Mouse (Mus musculus): Measurements from ENCODE around the gene Smg6.

Smg6 gene

DNA sequence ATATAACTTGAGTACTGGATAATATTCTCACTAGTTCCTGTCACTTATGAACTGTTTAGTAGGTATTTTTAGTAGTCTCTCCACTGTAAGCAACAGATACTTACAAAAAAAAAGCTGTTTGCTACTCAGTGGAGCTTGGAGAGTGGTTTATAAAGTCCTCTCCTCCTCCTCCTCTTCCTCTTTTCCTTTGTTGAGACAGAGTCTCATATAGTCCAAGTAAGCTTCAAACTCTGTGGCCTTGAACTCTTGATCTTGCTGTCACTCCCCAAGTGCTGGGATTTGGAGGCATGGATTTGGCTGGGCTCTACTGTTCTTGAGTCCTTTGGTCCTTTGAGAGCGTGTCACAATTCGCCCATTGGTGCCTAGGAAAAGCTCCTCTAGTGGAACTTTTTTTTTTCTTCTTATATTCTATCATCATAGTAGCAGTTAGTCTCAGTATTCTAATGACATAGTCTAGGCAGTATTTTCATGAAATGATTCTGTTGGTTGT lies 1.7 kb downstream of the Smg6 start:
- no peak for DNase-seq (ENCODE audit: low read depth, low spot score)

DNA sequence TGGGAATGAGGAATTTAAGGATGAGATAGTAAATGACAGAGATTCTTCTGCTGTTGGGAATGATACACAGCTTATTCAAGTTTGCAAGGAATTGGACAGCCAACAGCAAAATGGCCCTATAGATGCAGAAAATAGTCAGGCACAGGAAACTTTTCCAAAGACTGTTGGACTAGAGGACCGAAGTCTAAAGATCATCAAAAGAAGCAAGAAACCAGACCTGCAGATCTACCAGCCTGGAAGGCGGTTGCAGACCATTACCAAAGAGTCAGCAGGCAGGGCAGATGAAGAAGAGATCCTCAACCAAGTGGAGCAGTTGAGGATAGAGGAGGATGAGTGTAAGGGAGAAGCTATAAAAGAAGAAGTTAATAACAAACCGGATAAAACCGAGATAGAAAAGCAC lies 3.5 kb downstream of the Smg6 start:
- no peak for DNase-seq (ENCODE audit: low read depth, low spot score)

DNA sequence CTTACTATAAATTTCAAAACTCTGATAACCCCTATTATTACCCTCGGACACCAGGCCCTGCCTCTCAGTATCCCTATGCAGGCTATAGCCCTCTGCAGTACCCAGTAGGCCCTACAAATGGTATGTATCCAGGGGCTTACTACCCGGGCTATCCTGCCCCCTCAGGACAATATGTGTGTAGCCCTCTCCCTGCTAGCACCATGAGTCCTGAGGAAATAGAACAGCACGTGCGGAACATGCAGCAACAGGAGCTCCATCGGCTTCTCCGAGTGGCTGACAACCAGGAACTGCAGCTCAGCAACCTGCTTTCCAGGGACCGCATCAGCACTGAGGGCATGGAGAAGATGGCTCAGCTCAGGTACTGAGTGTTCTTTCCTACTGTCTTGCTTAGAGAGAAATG lies 4.8 kb downstream of the Smg6 start:
- DNase-seq (ENCODE audit: low read depth, low spot score): no peak

DNA sequence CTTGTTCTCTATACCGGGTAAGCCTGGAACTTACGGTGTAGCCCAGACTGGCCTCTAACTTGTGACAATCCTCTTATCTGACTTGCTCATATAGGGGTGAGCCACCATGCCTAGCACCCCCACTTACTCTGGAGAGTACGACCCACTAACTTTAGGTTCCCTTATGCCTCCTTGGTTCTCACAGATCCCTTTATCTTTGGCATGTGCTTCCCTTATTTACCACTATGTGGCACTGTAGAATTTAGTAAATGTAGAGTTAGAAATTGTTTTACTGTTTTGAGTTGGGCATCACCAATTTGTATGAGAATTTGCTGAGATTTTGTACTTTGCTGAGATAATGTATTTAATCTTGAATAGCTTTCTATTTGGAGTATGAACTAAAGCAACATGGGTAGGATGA lies 20.7 kb downstream of the Smg6 start:
- peak; percentile 44 for DNase-seq (ENCODE audit: low read depth, low spot score)

DNA sequence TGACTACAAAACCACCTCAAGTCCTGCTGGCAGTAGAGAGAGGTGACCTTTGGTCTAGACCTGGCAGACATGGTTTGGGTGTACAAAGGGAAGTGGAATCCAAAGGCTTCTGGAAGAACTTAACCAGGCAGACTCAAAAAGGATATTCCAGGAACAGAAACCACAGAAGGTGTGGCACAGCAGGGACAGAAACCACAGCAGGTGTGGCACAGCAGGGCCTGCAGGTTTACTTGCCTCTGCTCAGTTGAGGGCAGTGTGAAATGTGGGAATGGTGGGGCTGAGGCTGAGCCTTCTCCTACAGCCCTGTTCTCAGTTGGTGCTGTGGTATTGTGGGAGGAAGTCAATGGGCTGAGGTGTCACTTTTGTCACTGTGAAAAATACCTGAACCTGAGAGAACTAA lies 29.3 kb downstream of the Smg6 start:
- no peak for DNase-seq (ENCODE audit: low read depth, low spot score)

DNA sequence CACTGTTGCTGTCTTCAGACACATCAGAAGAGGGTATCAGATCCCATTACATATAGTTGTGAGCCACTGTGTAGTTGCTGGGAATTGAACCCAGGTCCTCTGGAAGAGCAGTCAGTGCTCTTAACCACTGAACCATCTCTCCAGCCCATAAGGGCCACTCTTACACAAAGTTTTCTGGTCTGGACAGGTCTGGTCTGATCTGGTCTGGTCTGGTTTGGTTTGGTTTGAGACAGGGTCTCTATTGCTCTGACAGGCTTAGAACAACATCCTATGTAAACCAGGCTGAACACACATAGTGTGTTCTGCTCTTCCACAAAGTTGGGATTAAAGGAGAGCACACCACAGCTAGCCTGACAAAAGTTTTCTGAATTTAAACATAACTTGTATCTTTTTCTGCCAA lies 30.4 kb downstream of the Smg6 start:
- no peak for DNase-seq (ENCODE audit: low read depth, low spot score)

DNA sequence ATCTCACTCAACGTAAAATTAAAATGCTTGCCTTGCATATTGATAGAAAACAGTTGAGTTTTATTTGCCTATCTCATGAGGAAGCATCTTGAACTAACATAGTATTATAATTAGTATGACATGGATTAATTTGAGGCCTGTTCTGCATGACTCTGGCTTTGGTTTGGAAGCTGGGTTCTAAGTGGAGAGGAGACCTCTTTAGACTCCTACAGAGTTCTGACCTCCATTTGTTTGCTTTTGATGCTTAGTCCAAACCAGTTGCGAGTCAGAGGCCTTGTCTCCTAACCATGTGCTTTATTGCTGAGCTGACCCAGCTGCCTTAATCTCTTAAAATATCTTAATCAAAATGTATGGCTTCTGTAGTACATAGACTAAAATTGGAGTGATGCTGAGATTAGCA lies 32.0 kb downstream of the Smg6 start:
- DNase-seq (ENCODE audit: low read depth, low spot score): no peak

DNA sequence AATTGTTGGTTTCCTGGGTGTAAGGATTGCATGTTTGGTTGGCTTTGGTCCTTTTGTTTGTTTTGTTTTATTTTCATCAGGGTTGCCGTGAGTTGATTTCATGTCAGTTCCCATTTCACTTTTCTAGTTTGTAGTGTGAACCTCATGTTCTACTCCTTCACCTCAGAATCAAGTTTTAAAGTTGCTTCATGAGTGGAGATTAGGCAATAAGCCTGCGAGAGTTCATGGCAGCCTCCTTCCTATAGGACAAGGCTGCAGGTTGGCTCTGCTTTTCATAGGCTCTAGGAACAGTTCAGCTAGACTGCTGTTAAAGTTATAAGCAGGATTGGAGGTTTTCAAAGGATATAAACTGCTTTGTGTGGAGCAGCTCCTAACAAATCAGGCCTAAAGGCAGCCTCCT lies 33.9 kb downstream of the Smg6 start:
- DNase-seq (ENCODE audit: low read depth, low spot score): no peak

DNA sequence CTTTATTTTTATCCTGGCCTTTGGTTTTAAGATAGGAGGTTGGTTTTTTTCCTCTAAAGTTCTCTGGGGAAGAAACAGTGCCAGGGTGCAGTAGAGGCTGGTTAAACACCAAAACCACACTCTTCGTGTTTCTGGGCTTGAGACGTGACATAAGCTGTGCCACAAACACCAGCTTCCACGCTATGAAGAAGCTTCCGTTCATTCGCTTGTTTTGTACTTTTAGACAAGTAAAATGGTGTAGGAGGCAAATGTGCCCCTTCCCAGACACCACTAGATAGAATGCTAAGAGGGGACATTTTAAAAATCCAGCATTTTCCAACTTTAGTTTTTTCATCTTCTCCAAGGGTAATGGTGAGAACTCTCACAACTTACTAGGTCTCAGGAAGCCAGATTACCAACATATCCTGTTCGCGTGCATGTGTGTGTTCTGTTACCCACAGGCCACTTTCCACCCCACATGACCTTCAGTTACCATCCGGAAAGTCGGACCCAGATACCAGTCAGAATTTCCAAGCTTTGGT lies 34.5 kb downstream of the Smg6 start:
- DNase-seq (ENCODE audit: low read depth, low spot score): no peak

DNA sequence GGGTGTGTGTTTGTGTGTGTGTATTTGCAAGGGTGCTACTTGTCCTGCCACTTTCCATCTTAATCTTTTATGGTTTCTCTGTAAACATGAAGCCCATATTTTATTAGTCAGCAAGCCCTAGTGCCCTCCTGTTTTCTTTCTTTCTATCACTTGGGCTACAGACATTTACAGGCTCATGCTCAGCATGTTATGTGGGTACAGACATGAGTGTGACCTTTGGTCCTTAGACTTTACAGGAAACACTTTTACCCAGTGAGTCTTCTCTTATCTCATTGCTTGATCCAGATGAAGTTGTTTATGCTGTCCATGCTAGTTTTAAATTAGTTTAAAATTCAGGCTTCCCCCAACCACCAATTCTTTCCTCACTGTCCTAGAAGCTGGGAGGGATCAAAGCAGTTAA lies 36.3 kb downstream of the Smg6 start:
- no peak for DNase-seq (ENCODE audit: low read depth, low spot score)

DNA sequence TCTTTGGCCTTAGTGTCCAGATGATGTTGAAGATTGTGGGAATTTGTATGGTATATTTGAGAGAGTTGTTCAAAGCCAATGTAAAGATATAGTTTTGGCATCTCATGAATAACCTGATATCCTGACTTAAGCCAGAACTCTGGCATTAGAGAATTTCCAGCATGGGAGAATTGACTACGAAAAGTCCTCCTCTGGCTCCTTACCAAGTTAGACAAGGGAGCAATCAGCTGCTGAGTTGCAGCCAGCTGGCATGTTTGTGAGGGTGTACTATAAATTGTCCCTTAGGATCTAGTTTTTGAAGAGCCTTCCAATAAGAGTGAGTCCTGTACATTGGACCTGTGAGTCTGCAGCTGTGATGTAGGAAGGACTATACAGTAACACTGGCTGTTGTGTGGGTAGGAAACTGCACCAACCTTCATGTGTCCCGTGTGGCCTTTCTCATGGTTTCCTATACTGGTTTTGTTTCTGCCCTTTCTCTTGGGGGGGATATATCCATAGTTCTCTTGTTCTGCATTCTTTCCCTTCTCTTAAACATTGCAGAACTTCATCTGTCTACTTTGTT lies 37.3 kb downstream of the Smg6 start:
- DNase-seq (ENCODE audit: low read depth, low spot score): no peak

DNA sequence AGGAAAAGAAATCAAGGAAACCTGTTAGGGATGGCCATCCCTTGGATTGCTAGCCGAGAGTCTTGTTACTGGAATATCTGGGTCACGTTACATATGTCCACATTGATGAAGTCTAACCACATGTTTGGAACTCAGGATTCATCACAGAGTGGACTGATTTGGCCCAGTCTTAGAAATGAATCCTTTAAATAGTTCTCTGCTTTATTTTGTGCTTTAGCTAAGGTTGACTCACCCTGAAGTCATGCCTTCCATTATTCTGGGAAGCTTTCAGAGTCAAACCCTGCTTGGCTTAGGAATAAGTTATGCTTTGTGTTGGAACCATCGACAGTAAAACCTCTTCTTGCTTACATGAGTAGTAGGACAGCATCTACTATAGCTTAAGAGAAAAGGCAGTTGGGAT lies 39.9 kb downstream of the Smg6 start:
- no peak for DNase-seq (ENCODE audit: low read depth, low spot score)

DNA sequence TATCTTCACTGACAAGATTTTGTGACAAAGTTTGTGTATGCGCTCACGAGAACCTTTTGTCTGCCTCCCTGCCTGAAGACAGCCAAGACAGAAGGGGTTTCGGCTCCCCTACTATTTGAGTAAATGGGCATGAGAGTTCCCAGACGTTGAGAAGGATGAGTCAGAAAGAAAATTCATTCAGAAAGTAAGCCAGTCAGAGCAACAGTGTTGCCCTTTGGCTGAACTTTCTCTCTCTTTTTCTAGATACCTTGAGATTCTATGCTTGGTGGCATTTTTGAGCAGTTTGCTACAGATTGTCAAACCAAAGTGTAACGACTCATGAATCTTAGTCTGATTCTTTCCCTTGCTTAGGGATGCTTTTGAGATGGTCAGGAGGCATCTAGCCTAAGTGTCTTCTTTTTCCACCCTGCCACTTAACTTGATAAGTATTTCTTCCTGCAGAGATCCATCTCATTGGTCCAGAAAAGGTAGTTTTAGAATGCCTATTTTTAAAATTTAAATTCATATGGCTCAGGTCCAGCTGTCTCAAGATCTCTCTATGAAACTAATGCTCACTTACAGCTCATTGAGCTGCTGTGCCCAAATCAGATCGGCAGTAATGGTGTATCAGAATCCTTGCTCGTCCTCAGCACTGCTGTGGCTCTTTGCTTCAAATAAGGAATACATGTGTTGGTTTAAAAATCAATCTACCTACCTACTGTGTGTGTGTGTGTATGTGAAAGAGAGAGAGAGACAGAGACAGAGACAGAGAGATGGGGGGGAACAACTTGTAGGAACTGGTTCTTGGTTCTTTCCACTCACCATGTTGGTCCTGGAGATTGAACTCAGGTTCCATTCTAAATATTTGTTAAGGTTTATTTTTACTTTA lies 47.9 kb downstream of the Smg6 start:
- no peak for DNase-seq (ENCODE audit: low read depth, low spot score)

DNA sequence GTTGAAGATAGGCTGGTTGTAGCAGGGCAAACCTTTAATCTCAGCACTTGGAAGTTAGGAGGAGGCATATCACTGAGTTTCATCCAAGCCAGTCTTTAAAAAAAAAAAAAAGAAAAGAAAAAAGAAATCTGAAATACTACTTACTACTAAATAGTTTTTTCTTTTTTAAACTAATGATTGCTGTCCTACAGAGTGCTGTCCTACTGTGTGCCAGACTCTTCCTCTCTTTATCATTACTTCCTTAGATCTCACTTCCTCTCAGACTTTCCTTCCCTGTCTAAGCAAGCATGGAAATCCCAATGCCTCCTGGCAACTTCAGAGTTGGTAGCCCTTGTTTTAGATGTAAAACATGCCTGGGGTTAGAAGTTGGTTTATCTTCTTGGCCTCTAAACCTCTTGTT lies 49.0 kb downstream of the Smg6 start:
- DNase-seq (ENCODE audit: low read depth, low spot score): no peak

DNA sequence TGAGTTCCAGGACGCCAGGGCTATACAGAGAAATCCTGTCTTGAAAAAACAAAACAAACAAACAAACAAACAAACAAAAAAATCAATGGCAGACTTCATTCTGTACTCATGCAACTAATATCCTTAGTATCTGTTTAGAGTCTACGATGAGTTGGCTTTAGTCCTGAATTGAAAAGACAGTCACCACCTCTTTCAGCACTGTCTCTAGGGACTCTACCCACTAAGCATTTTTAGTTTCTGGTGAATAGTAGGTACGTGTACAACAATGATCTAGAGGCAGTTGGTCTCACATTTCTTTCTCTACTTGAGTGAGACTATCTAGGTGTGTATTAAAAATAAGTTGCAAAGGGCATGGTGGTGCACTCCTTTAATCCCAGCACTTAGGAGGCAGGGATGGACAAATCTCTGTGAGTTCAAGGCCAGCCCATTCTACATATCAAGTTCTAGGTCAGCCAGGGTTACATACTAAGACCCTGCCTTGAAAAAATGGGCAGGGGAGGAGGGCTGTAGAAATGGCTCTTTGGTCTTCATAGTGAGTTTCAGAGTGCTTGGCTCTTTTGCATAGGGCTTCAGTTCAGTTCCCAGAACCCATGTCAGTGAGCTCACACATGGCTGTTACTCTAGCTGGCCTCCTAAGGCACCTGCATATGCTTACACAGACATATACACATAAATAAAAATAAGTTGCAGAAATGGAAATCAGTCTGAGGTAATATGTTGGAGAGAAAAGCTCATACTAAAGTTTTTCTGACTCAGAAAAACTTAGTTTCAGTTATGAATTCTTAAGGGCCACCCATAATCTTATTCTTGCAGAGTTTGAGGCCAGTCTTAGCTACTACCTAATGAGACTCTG lies 51.4 kb downstream of the Smg6 start:
- DNase-seq (ENCODE audit: low read depth, low spot score): no peak

DNA sequence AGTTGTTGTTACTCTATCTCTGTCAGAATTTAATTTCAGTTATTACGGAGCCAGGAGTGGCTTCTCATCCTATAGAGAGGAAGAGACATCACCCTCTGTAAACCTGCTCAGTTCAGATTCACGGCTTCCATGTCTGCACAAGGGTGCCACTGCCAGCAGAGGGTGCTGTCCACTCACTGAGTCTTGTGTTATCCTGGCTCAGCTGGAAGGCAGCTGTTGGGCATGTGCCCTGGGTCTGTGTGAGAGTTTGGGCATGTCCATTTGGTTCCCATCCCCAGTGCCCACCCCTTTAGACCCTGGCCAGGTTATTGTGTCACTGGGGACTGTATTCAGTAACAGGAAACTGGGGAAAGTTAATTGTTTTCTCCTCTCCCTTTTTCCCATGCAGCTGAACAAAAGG lies 55.8 kb downstream of the Smg6 start:
- peak; percentile 80 for DNase-seq (ENCODE audit: low read depth, low spot score)

DNA sequence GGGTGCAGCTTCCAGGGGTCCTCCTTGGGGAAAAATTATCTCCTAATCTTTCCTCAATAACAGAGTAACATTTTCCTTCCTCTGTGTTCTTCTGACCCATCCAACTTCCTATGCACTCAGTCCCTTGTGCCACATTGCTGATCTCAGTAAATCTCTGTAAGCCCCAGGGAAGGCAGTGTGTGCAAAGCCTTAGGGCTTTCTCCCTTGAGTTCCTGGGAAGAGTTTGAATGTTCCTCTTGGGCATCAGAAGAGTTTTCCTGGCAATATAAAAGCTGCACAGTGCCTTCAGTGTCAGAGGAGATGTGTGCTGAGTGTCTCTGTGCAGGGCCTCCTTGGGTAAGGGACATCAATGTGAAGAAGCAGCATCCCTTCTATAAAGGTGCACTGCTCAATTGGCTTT lies 56.6 kb downstream of the Smg6 start:
- DNase-seq (ENCODE audit: low read depth, low spot score): no peak

DNA sequence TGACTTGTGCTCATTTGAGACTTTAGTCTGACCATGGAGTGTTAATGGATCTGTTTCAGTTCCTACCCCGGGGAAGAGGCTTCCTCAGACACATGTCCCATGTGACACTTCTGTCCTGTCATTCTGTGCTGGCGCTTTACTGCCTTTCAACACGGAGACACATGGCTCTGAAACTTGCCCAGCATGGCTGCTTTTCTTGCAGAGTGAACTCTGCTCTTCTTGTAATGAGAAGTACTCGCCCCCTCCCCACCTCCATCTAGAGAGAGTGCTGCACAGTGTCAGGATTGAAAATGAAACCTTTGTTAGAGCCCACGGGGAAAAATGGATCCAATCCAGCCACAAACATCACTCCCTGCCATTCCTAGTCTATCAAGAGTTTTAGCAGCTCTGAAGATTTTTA lies 62.5 kb downstream of the Smg6 start:
- DNase-seq (ENCODE audit: low read depth, low spot score): no peak

DNA sequence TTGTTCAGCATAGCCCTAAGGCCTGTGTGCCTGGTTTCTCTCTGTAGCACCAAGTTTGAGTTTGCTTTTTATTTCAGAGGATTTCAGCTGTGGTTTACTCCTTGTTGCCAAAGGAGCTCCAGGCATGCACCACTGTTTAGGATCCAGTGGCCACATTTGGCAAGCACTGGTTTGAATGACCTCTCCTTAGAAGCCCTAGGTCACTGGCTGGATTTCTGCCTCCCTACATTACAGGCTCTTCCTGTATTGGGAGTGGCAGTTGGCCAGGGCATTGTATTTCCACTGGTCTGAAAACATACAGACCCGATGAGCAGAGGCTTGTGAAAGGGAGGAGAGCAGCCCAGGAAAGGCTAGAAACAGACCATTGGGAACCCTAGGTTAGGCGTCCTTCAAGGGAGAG lies 63.4 kb downstream of the Smg6 start:
- DNase-seq (ENCODE audit: low read depth, low spot score): no peak

DNA sequence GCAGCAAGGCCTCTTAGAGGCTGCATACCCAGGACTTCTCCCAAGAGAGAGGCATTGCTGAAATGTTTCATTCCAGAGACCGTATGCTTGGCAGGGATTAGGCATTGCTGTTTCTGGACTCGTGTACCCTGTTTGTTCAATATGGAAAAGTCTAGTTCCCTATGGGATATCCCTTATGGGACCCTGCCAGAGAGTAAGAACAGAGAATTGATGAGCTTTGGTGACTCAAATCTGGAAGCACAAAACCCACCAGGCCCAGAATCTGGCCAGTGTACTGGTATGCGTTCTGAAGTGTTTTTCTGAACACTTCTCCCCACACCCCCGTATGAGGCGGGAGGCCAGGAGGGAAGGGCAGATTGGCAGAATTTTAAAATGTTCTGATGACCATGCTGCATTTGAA lies 64.9 kb downstream of the Smg6 start:
- no peak for DNase-seq (ENCODE audit: low read depth, low spot score)

DNA sequence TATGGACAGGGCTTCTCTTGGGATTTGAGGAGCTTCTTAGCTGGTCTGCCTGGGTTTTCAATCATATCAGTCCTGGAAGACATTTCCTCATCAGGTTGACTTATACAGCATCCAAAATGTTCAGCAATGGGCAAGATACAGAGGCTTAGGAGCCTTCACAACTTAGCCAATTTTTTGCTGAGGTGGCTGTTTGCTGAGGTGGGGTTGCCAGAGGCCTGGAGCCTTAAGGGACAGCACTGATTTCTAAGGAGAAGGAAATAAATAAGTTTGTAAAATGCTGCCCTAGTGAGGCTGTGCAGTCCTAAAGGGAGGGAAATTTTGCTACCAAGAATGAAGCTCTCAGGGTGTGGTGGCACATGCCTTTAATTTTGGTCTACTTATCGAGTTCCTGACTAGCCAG lies 65.7 kb downstream of the Smg6 start:
- no peak for DNase-seq (ENCODE audit: low read depth, low spot score)

DNA sequence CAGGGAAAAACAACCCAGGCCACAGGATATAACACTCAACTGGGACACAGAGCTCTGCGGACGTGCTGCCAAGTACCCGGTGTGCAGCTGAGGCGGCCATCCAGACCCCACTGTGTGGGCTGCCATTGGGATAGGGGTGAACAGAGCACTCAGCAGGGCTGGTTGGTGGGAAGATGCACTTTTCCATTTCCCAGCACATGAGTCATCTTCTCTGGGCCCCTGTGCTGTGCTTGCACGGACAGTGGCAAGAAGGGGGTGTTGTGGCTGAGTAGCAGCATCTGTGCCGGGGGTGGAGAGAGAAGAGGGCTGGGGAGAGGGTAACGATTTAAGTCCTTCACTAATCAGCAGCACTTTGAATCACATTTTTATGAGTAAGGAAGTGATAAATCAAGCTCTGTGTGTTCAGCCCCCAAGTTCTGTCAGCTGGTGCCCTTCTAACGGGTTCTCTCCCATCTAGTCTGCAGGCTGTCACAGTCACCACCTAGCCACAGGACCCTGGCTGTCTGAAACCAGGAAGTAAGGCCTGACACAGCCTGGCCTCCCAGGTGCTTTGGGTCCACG lies 66.9 kb downstream of the Smg6 start:
- no peak for DNase-seq (ENCODE audit: low read depth, low spot score)

Measured in mesoderm, embryonic 11.5 days (tissue).